Mouse (Mus musculus): ENCODE results near the gene Cmah.

DNA sequence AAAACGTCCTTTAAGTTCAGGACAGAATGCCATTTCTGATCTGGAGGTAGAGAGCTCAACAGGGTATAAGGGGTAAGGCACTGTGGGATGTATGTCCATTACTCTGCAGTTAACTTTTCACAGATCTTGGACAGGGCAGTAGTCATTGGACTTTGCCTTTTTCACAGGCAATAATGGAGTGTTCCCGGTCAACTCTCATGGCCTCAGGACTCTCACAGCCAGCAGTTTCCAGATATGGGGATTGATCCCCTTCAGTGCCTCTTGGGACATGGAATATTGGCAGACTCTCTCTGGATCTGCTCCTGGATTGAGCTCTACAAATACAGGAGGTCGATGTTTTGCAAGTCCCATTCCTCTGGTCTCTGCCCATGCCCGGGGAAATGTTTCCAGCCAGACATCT is 2.9 kb downstream of the Cmah start:
- TF ChIP-seq POLR2A (IDR thresholded peaks at IDR 0.05; ENCODE audit: low read depth, low read length) (no peak), CTCF (conservative IDR thresholded peaks at IDR 0.05; ENCODE audit: insufficient read depth, insufficient read length, low read depth, low read length) (no peak)

All from kidney, adult 2 months (tissue).